Mouse (Mus musculus) liver, embryonic 18 days (tissue): ENCODE results near the gene Gpr157. TPM values are rescaled to one million over a fixed set of nuclear protein-coding genes. Genes with fewer than 3 reads are reported as not detected.

Source experiments
- polyA plus RNA-seq: library from polyadenylated mRNA; depleted of rRNA; stranded (reverse); fragments of >200 nt; gene quantifications from 2 replicates; pipeline ENCODE4 v1.2.3, GENCODE M21; 2012; rRNA removed

Gpr157 gene
- 0.81 and 0.85 TPM in 2 replicates for polyA plus RNA-seq

DNA sequence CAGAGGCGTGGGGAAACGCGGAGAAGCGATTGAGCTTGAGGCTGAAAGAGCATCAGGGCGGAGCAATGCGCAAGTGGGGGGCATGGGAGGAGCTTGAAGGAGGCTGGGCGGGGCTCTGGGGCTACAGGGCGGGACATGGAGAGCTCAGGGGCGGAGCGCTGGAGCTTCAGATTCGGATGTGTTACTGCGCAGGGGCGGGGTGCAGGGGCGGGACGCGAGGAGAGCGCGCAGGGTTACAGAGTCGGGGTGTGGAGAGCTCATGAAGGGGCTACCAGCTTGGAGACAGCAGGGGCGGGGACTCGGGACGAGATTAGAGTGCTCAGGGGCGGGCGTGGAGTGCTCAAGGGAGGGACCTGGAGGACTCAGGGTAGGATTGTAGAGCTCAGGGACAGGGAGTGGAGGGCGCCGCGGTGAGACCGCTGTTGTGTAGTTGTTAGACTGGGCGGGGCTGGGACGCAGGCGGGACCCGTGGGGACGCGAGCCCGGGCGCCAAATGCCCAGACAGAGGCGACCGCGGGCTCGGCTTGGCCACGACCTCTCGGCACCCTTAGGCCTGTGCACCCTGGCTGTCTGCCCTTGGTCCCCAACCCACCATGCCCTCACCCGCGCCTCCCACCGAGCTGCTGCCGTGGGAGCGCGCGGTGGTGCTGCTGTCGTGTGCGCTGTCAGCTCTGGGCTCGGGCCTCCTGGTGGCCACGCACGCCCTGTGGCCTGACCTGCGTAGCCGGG lies at the start of gene Gpr157:
Gene Gpr157, plus strand, starts transcription at position 205 of the 729 bp plus-strand sequence.

DNA sequence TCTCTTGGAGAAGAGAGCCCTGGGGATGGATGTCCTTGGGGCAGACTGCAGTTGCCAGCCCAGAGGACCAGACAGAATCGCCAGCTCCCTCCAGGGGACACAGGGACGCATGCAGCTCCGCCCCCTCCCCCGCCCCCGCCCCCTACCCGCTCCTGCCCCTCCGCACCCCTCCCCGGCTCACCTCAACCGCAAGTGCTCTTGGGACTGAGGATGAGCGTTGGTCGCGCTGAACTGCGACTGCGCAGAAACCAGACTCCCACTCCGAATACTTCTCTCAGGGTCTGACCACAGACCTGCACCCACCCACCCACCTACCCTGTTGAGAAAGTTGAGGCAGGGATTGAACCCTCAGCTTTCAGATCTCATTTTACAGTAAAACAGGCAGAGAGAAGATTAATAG lies 31.9 kb downstream of the Gpr157 start, which contains the start of gene Slc2a5:
Gene Slc2a5, plus strand, starts transcription at position 229 of the 400 bp plus-strand sequence.

Other genes starting within 250 kb of the Gpr157 start
- gene Spsb1, start 132.3 kb upstream of the Gpr157 start, polyA plus RNA-seq: 0.68 and 0.80 TPM in 2 replicates
- 65.2 and 78.9 TPM in 2 replicates for gene H6pd, start 78.3 kb upstream of the Gpr157 start, polyA plus RNA-seq
- gene Slc2a5, start 31.9 kb downstream of the Gpr157 start, polyA plus RNA-seq: 0.12 and 0.14 TPM in 2 replicates
- 0.10 TPM in 1 of 2 replicates, not detected in the other for gene Slc2a7, start 61.6 kb downstream of the Gpr157 start, polyA plus RNA-seq
- gene Car6, start 114.0 kb downstream of the Gpr157 start, polyA plus RNA-seq: not detected in 2 replicates
- 322 and 358 TPM in 2 replicates for gene Eno1, start 149.4 kb downstream of the Gpr157 start, polyA plus RNA-seq
- gene Rere, start 194.3 kb downstream of the Gpr157 start, polyA plus RNA-seq: 3.8 and 5.7 TPM in 2 replicates